In the genomic region with DNA sequence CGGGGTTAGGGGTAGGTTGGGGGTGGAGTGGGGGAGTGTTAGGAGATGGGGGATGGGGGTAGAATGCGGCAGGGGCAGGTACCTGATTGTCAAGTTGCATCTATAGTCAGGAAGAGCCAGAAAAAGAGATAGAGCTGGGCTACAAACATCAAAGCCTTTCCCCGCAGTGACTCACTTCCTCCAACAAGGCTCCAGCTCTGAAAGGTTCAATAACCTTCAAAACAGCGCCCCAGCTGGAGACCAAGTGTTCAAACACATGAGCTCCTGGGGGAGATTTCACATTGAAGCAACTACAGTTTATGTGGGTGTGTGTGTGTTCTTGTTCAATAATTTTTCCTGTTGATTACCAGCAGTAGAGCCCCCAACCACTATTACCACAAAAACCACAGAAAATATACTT, we compare ENCODE assay signal across 9 mouse cellular contexts. TPM values are rescaled to one million over a fixed set of nuclear protein-coding genes. Genes with fewer than 3 reads are reported as not detected.
DNase-seq lines count a peak whose midpoint lies in the region; ATAC-seq and TF ChIP-seq lines count a peak whose summit lies in the region.
"Had no signal": no experiment of that assay in that cellular context is flagged by ENCODE, and none has a peak within 500 bp of the region (broad histone marks: within the 10 kb centered on the region; RNA-seq: fewer than 3 reads in every experiment).

No protein-coding gene starts in this region.

- peak; percentile 31 for DNase-seq in midbrain, embryonic 14.5 days
- DNase-seq in adrenal gland, postnatal 25 days, result peak; percentile 34
- peak; percentile 75 for DNase-seq in liver
- no peak for DNase-seq in frontal cortex, postnatal 14 days (ENCODE audit: low spot score in 2 of 2)
- no peak for DNase-seq in frontal cortex, postnatal 36 days (ENCODE audit: low spot score in 2 of 2)

- H3K4me3 ChIP-seq in midbrain, embryonic 14.5 days (replicated peaks; ENCODE audit: low read depth, low read length), result no peak overlapping the region
- H3K4me3 ChIP-seq in midbrain, embryonic 15.5 days, result no peak overlapping the region
- no peak overlapping the region for H3K4me3 ChIP-seq in small intestine, adult 2 months (ENCODE audit: low read depth, low read length)
- H3K4me3 ChIP-seq in midbrain, embryonic 16.5 days (ENCODE audit: low read depth, low read length), result no peak overlapping the region
- H3K4me3 ChIP-seq: lung, embryonic 15.5 days had no signal

- 57% methylated on average over 4 of the region's 4 CpGs for WGBS in midbrain, embryonic 14.5 days
- 50% methylated on average over 4 of the region's 4 CpGs for WGBS in midbrain, embryonic 15.5 days
- WGBS in small intestine, adult 2 months, result 12% methylated on average over 4 of the region's 4 CpGs
- WGBS in midbrain, embryonic 16.5 days, result 51% methylated on average over 4 of the region's 4 CpGs

- H3K4me1 ChIP-seq in midbrain, embryonic 14.5 days (ENCODE audit: control insufficient read depth, insufficient read depth, low read length), result no peaks in the 10 kb centered on the region
- no peaks in the 10 kb centered on the region for H3K4me1 ChIP-seq in midbrain, embryonic 15.5 days
- no peaks in the 10 kb centered on the region for H3K4me1 ChIP-seq in small intestine, adult 2 months (ENCODE audit: control insufficient read depth, insufficient read depth, insufficient read length, low read length)
- H3K4me1 ChIP-seq in midbrain, embryonic 16.5 days (ENCODE audit: control insufficient read depth, insufficient read depth, low read length), result no peaks in the 10 kb centered on the region
- H3K4me1 ChIP-seq: lung, embryonic 15.5 days had no signal

- TF ChIP-seq CTCF in small intestine, adult 2 months (IDR thresholded peaks at IDR 0.05; ENCODE audit: extremely low read depth, insufficient read length, insufficient replicate concordance, low read depth, low read length), result peak; percentile 35; the same call in 1 of the 2 replicates

- no peak overlapping the region for H3K27ac ChIP-seq in midbrain, embryonic 14.5 days (replicated peaks; ENCODE audit: low read depth, low read length)
- no peak overlapping the region for H3K27ac ChIP-seq in midbrain, embryonic 15.5 days
- H3K27ac ChIP-seq in small intestine, adult 2 months (ENCODE audit: insufficient read depth, low read depth, low read length), result no peak overlapping the region
- no peak overlapping the region for H3K27ac ChIP-seq in midbrain, embryonic 16.5 days (ENCODE audit: low read length)
- H3K27ac ChIP-seq: lung, embryonic 15.5 days had no signal

- H3K4me2 ChIP-seq in midbrain, embryonic 14.5 days (ENCODE audit: low read length), result no peak overlapping the region
- no peak overlapping the region for H3K4me2 ChIP-seq in midbrain, embryonic 15.5 days
- no peak overlapping the region for H3K4me2 ChIP-seq in midbrain, embryonic 16.5 days (ENCODE audit: low read length)
- H3K4me2 ChIP-seq: lung, embryonic 15.5 days had no signal

- TF ChIP-seq POLR2A in small intestine, adult 2 months (IDR thresholded peaks at IDR 0.05; ENCODE audit: low read depth, low read length), result no peak

- H3K9me3 ChIP-seq in midbrain, embryonic 14.5 days (ENCODE audit: control insufficient read depth, low read length), result no peaks in the 10 kb centered on the region
- no peaks in the 10 kb centered on the region for H3K9me3 ChIP-seq in midbrain, embryonic 15.5 days
- H3K9me3 ChIP-seq in midbrain, embryonic 16.5 days (replicated peaks; ENCODE audit: control insufficient read depth, low read length, poor library complexity, severe bottlenecking), result no peaks in the 10 kb centered on the region
- H3K9me3 ChIP-seq: lung, embryonic 15.5 days had no signal

- no peaks in the 10 kb centered on the region for H3K36me3 ChIP-seq in midbrain, embryonic 14.5 days (ENCODE audit: control insufficient read depth, insufficient read depth, low read length)
- H3K36me3 ChIP-seq in midbrain, embryonic 15.5 days (replicated peaks), result no peaks in the 10 kb centered on the region
- no peaks in the 10 kb centered on the region for H3K36me3 ChIP-seq in small intestine, adult 2 months (ENCODE audit: control insufficient read depth, insufficient read depth, low read length)
- H3K36me3 ChIP-seq in midbrain, embryonic 16.5 days (ENCODE audit: control insufficient read depth, insufficient read depth, low read length), result no peaks in the 10 kb centered on the region
- H3K36me3 ChIP-seq: lung, embryonic 15.5 days had no signal

- no peak for ATAC-seq in midbrain, embryonic 14.5 days (ENCODE audit: low FRiP score, low TSS enrichment)
- ATAC-seq in midbrain, embryonic 15.5 days (replicated peaks), result no peak
- no peak for ATAC-seq in midbrain, embryonic 16.5 days

- H3K27me3 ChIP-seq in midbrain, embryonic 14.5 days (ENCODE audit: control insufficient read depth, insufficient read depth, low read length), result no peaks in the 10 kb centered on the region
- no peaks in the 10 kb centered on the region for H3K27me3 ChIP-seq in midbrain, embryonic 15.5 days (replicated peaks)
- H3K27me3 ChIP-seq in small intestine, adult 2 months (ENCODE audit: control insufficient read depth, insufficient read depth, low read length), result no peaks in the 10 kb centered on the region
- H3K27me3 ChIP-seq in midbrain, embryonic 16.5 days (ENCODE audit: control insufficient read depth, insufficient read depth, low read depth, low read length), result no peaks in the 10 kb centered on the region
- H3K27me3 ChIP-seq: lung, embryonic 15.5 days had no signal

- H3K9ac ChIP-seq in midbrain, embryonic 14.5 days (replicated peaks; ENCODE audit: low read length), result no peak overlapping the region
- H3K9ac ChIP-seq in midbrain, embryonic 15.5 days, result no peak overlapping the region
- H3K9ac ChIP-seq in midbrain, embryonic 16.5 days (ENCODE audit: low read depth, low read length), result no peak overlapping the region
- H3K9ac ChIP-seq: lung, embryonic 15.5 days had no signal

RNA-seq across cellular contexts. Expression of gene Kif2a, which starts 34.4 kb away (rescaled TPM):
- polyA plus RNA-seq in midbrain, embryonic 14.5 days (2014; fragmentation: Nextera tagmentation; extraction: Ambion mirVana), result 50.5 and 60.3 TPM in 2 replicates
- polyA plus RNA-seq in midbrain, embryonic 15.5 days (2015; fragmentation: Nextera tagmentation; extraction: Ambion mirVana), result 67.5 and 68.4 TPM in 2 replicates
- total RNA-seq in adrenal gland, postnatal 25 days (2021), result 33.3 and 42.7 TPM in 2 replicates
- 0.32 and 0.95 TPM in 2 replicates for polyA plus RNA-seq in small intestine, adult 2 months (2012; rRNA removed)
- polyA plus RNA-seq in midbrain, embryonic 16.5 days (2015; fragmentation: Nextera tagmentation; extraction: Ambion mirVana), result 42.8 and 53.3 TPM in 2 replicates

Comparison
In these comparisons a context has a peak if more than half of its experiments do, and no peak if none do; other contexts are left out.
1. DNase-seq: peak in midbrain, embryonic 14.5 days (single experiment), adrenal gland, postnatal 25 days (single experiment) and liver (single experiment); none in frontal cortex, postnatal 14 days (0 of 2) and frontal cortex, postnatal 36 days (0 of 2).
2. RNA of gene Kif2a, which starts 34.4 kb away (polyA plus RNA-seq): 67.5 to 68.4 TPM in midbrain, embryonic 15.5 days, 50.5 to 60.3 TPM in midbrain, embryonic 14.5 days and 42.8 to 53.3 TPM in midbrain, embryonic 16.5 days; 0.32 to 0.95 TPM in small intestine, adult 2 months; every median in the first group is over 10 times any median in the second.